ENCODE assay signal across 1 mouse cellular context in genomic region chr11:77149783-77150630, GRCm38 (mm10). TPM values are rescaled to one million over a fixed set of nuclear protein-coding genes. Genes with fewer than 3 reads are reported as not detected.
"Had no signal": no experiment of that assay in that cellular context is flagged by ENCODE, and none has a peak within 500 bp of the region (broad histone marks: within the 10 kb centered on the region; RNA-seq: fewer than 3 reads in every experiment).

No protein-coding gene starts in this region.

RNA-seq across cellular contexts. Expression of gene Efcab5, which starts 38.8 kb away (rescaled TPM):
- polyA plus RNA-seq: liver, adult 2 months had no signal
